Mouse (Mus musculus) adrenal gland, adult 18-20 months (tissue): ENCODE data around the gene Olfr770. TPM values are rescaled to one million over a fixed set of nuclear protein-coding genes. Genes with fewer than 3 reads are reported as not detected.
"Not testable (repeated sequence)": the region's sequence is repeated elsewhere in the genome, so short reads cannot be mapped to it uniquely, and the experiment has no call there.

Source experiments
- DNase-seq, 2 experiments: peaks; one replicate each; pipeline ENCODE4 v3.0.0; 2021 to 2022; ENCODE audit warnings: low spot score in 2 of 2
- long read RNA-seq, 2 experiments: library from polyadenylated mRNA; stranded (forward); transcript quantifications; one replicate each; pipeline ENCODE4 v2.0.0; 2021
- total RNA-seq, 2 experiments: library from RNA; stranded (reverse); gene quantifications; 1 replicate in 1 of 2; 2 replicates in 1 of 2; pipeline ENCODE4 v1.2.3; 2021

The Olfr770 gene
- not detected for total RNA-seq
- long read RNA-seq, experiment 1: 0 reads
- long read RNA-seq, experiment 2: 0 reads

DNA sequence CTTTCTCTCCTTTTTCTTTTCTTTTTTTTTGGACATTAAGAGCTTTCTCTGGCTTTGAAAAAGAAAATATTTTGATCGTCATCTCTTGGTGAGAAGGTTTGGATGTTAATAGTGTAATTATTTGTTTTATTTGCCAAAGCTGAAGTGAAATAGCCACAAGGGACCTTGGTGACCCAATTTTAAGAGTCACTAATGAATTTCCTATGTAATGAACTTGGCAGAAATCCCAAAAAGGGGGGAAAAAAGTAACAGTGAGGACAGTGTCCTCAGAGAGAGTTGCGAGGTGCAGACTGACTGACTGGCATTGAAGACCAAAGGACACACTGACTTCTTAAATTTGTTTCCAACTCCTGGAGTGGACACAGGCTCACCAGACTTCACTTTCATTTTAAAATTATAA, at the start of gene Olfr770:
Gene Olfr770 (minus strand): TSS at position 101 of the 400 bp plus-strand sequence.
- DNase-seq: no peak

DNA sequence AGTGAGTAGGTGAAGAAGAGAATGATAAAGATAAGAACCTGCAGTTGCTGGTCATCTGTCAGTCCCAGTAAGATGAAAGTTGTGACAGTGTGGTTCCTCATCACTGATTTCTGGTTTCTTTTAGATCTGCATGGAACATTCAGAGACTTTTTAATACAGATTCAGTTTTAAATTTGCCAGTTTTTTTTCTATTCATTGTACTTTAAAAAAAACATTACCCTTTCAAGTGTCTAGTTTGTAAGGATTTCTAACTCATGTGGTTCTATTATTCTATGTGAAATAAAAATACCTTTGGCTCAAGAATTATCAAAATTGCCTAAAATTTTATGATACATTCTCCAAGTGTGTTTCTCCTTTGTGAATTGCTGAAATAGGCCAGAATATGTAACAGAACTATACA, 48.5 kb upstream of the Olfr770 start, which contains the start of gene Olfr773:
Gene Olfr773 (minus strand): TSS at position 101 of the 400 bp plus-strand sequence.
- DNase-seq: not testable (repeated sequence)

GRCm38 (mm10) chr10:129177821-129178220, 39.0 kb upstream of the Olfr770 start, which contains the start of gene Olfr772:
Olfr772 (minus strand) TSS chr10:129177921.
- not testable (repeated sequence) for DNase-seq

- no peak for DNase-seq
These were observed 25.9 kb upstream of the Olfr770 start, which contains the start of gene Olfr771 for GRCm38 (mm10) chr10:129164651-129165050. Olfr771 (minus strand) TSS chr10:129164751.

DNA sequence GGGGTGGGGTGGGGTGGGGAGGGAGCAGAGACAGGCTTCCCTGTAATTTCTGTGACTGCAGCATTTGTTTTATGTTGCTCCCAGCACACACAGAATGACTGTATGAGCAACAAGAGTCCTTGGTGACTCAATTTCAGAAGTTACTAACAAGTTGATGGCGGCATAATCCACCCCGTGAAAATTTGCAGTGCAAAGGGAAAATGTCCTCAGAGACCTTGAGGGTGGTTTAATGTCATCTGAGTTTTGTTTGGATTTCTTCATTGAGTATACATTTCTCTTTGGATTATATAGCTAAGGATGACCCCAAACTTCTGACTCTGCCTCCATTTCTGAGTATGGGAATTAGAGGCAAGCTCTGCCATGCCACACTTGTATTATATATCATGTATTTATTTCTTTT, 21.0 kb downstream of the Olfr770 start, which contains the start of gene Olfr769:
Gene Olfr769 (minus strand): TSS at position 101 of the 400 bp plus-strand sequence.
- DNase-seq: no peak

GRCm38 (mm10) chr10:129115146-129115545, 23.7 kb downstream of the Olfr770 start:
- DNase-seq: no peak

DNA sequence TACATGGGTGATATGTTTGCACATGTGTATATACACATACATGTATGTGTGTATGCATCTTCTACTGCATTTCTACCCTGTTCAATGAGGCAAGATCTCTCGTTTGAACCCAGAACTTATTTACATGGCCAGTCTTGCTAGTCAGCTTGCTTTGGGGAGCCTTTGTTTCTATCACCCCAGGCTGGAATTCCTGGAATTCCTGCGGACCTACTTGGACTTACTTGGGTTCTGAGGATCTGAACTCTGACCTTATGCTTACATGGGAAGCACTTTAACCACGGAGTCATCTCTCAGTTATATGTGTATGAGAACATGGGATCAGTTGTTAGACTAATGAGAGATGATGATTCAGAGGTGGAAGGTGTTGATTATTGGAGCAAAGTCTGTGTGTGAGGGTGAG, 37.6 kb downstream of the Olfr770 start:
- no peak for DNase-seq

DNA sequence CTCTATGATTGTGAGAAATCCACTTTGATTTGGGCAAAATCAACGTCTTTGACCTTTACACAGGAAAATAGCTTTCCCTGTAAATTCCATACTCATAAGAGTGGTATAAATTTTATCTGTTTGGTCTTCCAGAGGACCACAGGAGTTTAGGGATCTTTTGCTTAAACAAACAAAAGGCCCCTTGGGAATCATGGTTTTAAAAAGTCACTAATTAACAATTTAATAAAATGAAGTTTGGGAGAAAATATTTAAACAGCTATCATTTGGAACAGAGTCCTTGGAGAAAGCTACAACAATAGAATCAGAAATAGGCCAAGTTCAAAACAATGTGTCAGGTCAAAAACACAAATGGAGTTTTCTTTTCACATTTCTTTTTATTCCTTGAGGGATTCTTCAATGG, 39.5 kb downstream of the Olfr770 start, which contains the start of gene Olfr768:
Gene Olfr768 (minus strand): TSS at position 101 of the 400 bp plus-strand sequence.
- DNase-seq: no peak

DNA sequence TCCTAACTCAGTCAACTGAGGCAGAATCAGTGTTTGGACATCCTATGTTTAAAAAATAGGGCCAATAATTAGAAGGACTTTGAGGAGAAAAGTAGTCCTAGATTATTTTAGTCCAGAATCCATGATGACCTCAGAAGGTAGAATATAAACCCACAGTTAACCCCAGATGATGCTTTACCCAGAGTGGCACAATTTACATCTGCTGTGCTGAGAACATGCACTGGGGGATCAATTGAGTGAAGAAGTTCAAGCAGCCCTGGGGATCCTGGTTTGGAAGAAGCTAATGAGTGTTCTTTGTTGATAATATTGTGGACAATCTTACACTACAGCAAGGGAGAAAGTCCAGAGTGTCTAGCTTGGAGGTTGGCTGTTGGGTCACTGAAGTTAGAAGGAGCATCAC, 56.0 kb downstream of the Olfr770 start, which contains the start of gene Olfr767:
Gene Olfr767 (minus strand): TSS at position 101 of the 400 bp plus-strand sequence.
- not testable (repeated sequence) for DNase-seq

Other genes starting within 250 kb of the Olfr770 start
- gene Gdf11, start 247.3 kb downstream of the Olfr770 start, total RNA-seq: 1 to 10 TPM; 1.4 to 1.9 TPM
- 100 to 1,000 TPM; 288 to 358 TPM for gene Cd63, start 238.0 kb downstream of the Olfr770 start, total RNA-seq
- gene Rdh5, start 216.1 kb downstream of the Olfr770 start, total RNA-seq: 10 to 100 TPM in 1 of 2 experiments, 1 to 10 TPM in 1; 9.8 to 11.8 TPM
- gene Bloc1s1, start 215.0 kb downstream of the Olfr770 start, total RNA-seq: 100 to 1,000 TPM; 177 to 191 TPM
- gene Itga7, start 205.2 kb downstream of the Olfr770 start, total RNA-seq: 10 to 100 TPM; 10.7 to 25.7 TPM
- gene Mettl7b, start 178.0 kb downstream of the Olfr770 start, total RNA-seq: under 1 TPM; 0.32 to 0.33 TPM
- gene Olfr9, start 149.6 kb downstream of the Olfr770 start, total RNA-seq: not detected
- gene Olfr763, start 128.2 kb downstream of the Olfr770 start, total RNA-seq: not detected
- gene Olfr764-ps1, start 99.1 kb downstream of the Olfr770 start, total RNA-seq: not detected
- gene Olfr765, start 89.0 kb downstream of the Olfr770 start, total RNA-seq: not detected
- gene Olfr766-ps1, start 70.0 kb downstream of the Olfr770 start, total RNA-seq: not detected
- not detected for gene Olfr767, start 56.1 kb downstream of the Olfr770 start, total RNA-seq
- not detected for gene Olfr768, start 39.6 kb downstream of the Olfr770 start, total RNA-seq
- gene Olfr769, start 21.1 kb downstream of the Olfr770 start, total RNA-seq: not detected
- gene Olfr771, start 25.8 kb upstream of the Olfr770 start, total RNA-seq: not detected
- gene Olfr772, start 38.9 kb upstream of the Olfr770 start, total RNA-seq: not detected
- gene Olfr773, start 48.4 kb upstream of the Olfr770 start, total RNA-seq: not detected
- not detected for gene Olfr774, start 97.2 kb upstream of the Olfr770 start, total RNA-seq
- gene Olfr775, start 109.4 kb upstream of the Olfr770 start, total RNA-seq: not detected
- not detected for gene Olfr776, start 120.1 kb upstream of the Olfr770 start, total RNA-seq
- not detected for gene Olfr777, start 132.5 kb upstream of the Olfr770 start, total RNA-seq
- not detected for gene Olfr780, start 179.1 kb upstream of the Olfr770 start, total RNA-seq
- not detected for gene Olfr781, start 189.9 kb upstream of the Olfr770 start, total RNA-seq
- not detected for gene Olfr782, start 209.9 kb upstream of the Olfr770 start, total RNA-seq
- not detected for gene Olfr784, start 245.1 kb upstream of the Olfr770 start, total RNA-seq